Mouse (Mus musculus): ENCODE measurements at regions not wholly inside any gene's neighbourhood (a gene's known extent, or its start where the extent isn't known, plus 50 kb on each side); places are given as distances from the start of the nearest gene placed in this dataset.

DNA sequence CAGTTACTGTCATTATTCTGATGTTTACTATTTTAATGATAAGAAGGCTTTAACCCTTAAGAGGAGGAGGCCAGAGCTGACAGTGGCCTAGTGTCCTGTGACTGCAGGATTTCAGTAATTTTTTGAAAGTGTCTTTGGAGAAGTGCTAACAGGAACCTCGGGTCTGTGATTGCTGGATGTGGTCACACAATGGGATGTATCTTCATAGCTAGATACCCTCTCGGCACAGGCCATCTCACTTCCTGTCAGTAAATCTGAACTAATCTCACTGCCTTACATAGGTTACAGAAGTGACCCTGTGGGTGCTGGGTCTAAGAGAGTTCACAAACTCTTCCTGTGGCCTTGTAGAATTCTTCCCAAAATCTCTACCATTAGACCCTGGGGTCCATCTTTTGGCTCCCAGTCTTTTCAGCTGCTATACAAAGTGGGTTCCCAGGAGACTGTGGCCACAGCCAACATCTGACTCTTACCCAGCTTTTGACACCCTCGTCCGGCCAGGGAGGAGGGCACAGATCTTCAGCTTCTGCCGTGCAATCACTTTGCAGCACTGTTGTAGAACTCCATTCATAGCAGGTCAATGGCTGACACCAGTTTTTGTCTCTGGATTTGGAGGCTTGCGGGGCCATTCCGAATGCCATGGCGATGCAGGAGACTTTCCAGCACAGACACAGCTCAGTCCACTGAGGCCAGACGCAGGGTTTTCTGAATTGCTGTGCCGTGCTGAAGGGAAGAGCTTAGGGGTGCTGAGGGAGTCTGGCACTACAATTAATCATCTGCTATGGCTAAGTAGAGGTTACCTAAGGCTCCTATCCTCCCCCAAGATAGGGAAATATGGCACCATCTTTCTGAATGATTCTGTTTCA is 95.7 kb upstream of the Irs2 start:
- Histone ChIP-seq H3K4me3 (ENCODE audit: insufficient read depth, low read depth, low read length) (no peak overlapping the region), H3K4me1 (ENCODE audit: control insufficient read depth, insufficient read depth, insufficient read length, low read length) (no peaks in the 10 kb centered on the region), H3K27ac (replicated peaks; ENCODE audit: low read depth, low read length) (no peak overlapping the region)

- no peak overlapping the region for H3K27ac ChIP-seq (replicated peaks; ENCODE audit: low read depth, low read length)
- no peaks in the 10 kb centered on the region for H3K4me1 ChIP-seq (ENCODE audit: control insufficient read depth, insufficient read depth, insufficient read length, low read length)
- H3K4me3 ChIP-seq (ENCODE audit: insufficient read depth, low read depth, low read length) = no peak overlapping the region
These were observed 92.1 kb upstream of the Irs2 start for GRCm38 (mm10) chr8:11100310-11100709.

GRCm38 (mm10) chr8:11099591-11099855 is 91.3 kb upstream of the Irs2 start:
- H3K4me1 ChIP-seq (ENCODE audit: control insufficient read depth, insufficient read depth, insufficient read length, low read length) = no peaks in the 10 kb centered on the region
- peak overlapping the region; percentile 38 for H3K27ac ChIP-seq (replicated peaks; ENCODE audit: low read depth, low read length)
- no peak overlapping the region for H3K4me3 ChIP-seq (ENCODE audit: insufficient read depth, low read depth, low read length)

GRCm38 (mm10) chr8:11098790-11099590 is 90.7 kb upstream of the Irs2 start:
- no peaks in the 10 kb centered on the region for H3K4me1 ChIP-seq (ENCODE audit: control insufficient read depth, insufficient read depth, insufficient read length, low read length)
- H3K4me3 ChIP-seq (ENCODE audit: insufficient read depth, low read depth, low read length) = no peak overlapping the region
- H3K27ac ChIP-seq (replicated peaks; ENCODE audit: low read depth, low read length) = peak overlapping the region; percentile 44

DNA sequence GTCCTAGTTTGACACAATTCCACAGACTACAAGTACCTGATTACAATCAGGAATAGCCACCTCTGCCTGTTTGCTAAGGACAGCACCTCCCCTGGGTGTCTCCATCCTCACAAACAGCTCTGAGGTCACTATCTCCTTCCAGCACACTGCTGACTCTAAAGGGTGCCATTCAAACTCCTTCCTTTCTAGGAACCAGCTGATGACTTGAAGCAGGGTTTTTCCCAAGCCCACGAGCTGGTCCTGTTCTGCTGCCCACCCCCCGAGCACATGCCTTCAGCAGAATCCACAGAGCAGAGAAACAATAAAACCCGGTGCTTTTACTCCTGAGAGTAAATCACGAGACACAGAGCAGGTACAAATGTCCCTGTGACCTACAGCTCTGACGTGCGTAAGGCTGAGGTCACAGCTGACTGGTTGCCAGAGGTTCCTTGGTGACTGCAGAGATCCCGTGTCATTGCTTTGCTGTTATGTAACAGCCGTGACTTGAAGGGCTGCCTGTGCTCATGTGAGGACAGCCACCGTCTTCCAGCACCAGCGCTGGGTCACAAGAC is 90.0 kb upstream of the Irs2 start:
- Histone ChIP-seq H3K4me1 (ENCODE audit: control insufficient read depth, insufficient read depth, insufficient read length, low read length) (no peaks in the 10 kb centered on the region), H3K27ac (replicated peaks; ENCODE audit: low read depth, low read length) (peak overlapping the region; percentile 71), H3K4me3 (ENCODE audit: insufficient read depth, low read depth, low read length) (no peak overlapping the region)

DNA sequence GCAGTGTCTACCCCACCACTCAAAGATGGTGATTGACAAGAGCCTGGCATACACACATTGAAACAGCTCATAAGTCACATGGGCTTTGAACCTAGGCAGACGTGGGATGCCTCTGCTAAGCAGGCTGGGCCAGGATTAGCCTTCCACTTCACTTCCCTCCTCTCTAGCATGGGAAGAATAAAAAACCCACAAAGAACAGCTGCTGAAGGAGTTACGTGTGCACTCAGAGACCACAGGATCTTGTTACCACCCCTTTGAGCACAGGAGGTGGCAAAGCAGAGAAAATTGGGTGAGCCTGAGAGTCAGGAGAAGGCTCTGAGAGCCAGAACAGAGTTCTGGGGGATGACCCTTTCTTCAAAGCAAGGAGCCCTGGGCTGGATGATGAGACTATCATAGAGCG is 89.6 kb upstream of the Irs2 start:
- no peak overlapping the region for H3K4me3 ChIP-seq (ENCODE audit: insufficient read depth, low read depth, low read length)
- no peaks in the 10 kb centered on the region for H3K4me1 ChIP-seq (ENCODE audit: control insufficient read depth, insufficient read depth, insufficient read length, low read length)
- peak overlapping the region; percentile 71; the same call in 1 of the 2 replicates for H3K27ac ChIP-seq (replicated peaks; ENCODE audit: low read depth, low read length)

- no peak overlapping the region for H3K4me3 ChIP-seq (ENCODE audit: insufficient read depth, low read depth, low read length)
- no peak overlapping the region for H3K27ac ChIP-seq (replicated peaks; ENCODE audit: low read depth, low read length)
- no peaks in the 10 kb centered on the region; the same call in 1 of the 2 replicates for H3K4me1 ChIP-seq (ENCODE audit: control insufficient read depth, insufficient read depth, insufficient read length, low read length)
These were observed 86.3 kb upstream of the Irs2 start for GRCm38 (mm10) chr8:11094516-11094915.

DNA sequence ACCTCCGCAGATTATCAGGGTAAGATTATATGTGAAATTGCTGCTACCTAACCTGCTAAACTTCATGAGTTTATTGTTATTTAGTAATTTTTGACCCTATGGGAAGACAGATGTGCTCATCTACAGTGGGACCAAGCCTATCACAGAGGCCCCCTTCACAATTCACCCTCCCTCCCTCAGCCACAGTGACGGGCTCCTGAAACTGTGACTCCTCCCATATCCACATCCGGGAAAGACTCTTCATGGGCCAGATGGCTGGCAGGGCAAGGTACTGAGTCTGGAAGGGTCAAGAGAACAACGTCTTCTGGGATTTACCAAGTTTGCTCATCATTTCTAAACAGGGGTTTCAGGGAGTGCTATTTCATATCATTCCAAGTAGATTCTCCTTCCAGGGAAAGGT is 84.1 kb upstream of the Irs2 start:
- H3K27ac ChIP-seq (replicated peaks; ENCODE audit: low read depth, low read length) = no peak overlapping the region
- H3K4me3 ChIP-seq (ENCODE audit: insufficient read depth, low read depth, low read length) = no peak overlapping the region
- no peaks in the 10 kb centered on the region; the same call in 1 of the 2 replicates for H3K4me1 ChIP-seq (ENCODE audit: control insufficient read depth, insufficient read depth, insufficient read length, low read length)

- H3K4me1 ChIP-seq (ENCODE audit: control insufficient read depth, insufficient read depth, insufficient read length, low read length) = no peaks in the 10 kb centered on the region; the same call in 1 of the 2 replicates
- H3K4me3 ChIP-seq (ENCODE audit: insufficient read depth, low read depth, low read length) = no peak overlapping the region
- H3K27ac ChIP-seq (replicated peaks; ENCODE audit: low read depth, low read length) = no peak overlapping the region
These were observed 83.6 kb upstream of the Irs2 start for GRCm38 (mm10) chr8:11091675-11092345.

DNA sequence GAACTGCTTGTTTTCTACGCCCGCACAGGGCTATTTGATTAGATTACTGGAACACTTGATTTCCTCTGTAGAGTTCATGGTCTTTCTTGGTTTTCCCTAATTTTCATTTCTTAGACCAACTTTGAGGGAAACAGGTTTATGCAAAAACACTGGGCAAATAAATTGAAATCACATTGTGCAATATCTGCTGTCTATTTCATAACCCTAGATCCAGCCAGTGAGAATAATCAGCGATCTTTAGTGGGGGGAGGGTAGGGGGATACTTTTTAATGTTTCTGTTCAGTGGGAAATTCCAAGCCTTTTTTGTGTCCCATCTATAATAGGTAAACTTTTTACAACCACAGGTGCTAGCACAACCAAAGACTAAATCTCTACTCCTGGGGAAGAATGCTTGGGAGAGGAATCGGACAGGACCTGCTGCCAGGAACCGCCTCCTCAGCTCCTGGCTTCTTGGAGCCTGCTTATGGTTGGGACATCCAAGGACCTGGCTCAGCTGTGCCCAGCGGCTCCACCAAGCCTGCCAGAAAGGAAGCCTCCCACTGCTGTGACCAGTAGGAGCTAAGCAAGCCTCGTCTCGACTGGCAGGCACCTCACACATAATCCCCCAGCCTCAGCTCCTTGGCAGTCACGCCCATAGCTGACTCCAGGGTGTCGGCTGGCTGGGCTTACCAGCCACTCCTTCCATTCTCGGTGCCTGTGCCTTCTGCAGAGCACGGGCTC is 80.8 kb upstream of the Irs2 start:
- Histone ChIP-seq H3K4me3 (ENCODE audit: insufficient read depth, low read depth, low read length) (no peak overlapping the region), H3K27ac (replicated peaks; ENCODE audit: low read depth, low read length) (peak overlapping the region; percentile 66)

GRCm38 (mm10) chr8:11085244-11085643 is 77.0 kb upstream of the Irs2 start:
- Histone ChIP-seq H3K27ac (replicated peaks; ENCODE audit: low read depth, low read length) (no peak overlapping the region), H3K4me3 (ENCODE audit: insufficient read depth, low read depth, low read length) (no peak overlapping the region), H3K4me1 (ENCODE audit: control insufficient read depth, insufficient read depth, insufficient read length, low read length) (peaks cover 3% of the 10 kb centered on the region; the same call in 1 of the 2 replicates)

More for the DNA sequence above, 80.8 kb upstream of the Irs2 start:
- H3K4me1 ChIP-seq (ENCODE audit: control insufficient read depth, insufficient read depth, insufficient read length, low read length) = peaks cover 3% of the 10 kb centered on the region; the same call in 1 of the 2 replicates

DNA sequence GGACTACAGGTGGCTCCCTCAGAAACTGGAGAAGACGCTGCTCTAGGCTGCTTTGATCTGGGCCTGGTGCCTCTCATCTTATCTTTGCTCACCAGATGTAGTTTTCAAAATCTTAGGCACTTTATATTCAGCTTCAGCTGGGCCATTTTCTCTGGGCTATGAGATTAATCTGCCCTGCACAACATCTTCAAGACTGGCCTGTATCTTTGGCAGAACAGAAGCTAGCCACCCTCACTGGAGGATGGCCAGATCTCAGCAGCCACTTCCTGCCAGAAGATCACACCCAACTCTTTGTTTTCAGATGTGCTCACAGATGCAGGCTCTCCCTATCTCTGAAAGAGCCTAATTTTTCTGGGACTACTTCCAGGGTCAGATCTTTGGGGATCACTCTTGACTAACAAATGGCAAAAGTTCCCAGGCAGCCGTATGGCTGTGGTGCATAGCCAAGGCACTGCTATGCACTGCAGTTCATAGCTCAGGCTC is 75.8 kb upstream of the Irs2 start:
- Histone ChIP-seq H3K27ac (replicated peaks; ENCODE audit: low read depth, low read length) (no peak overlapping the region), H3K4me3 (ENCODE audit: insufficient read depth, low read depth, low read length) (no peak overlapping the region), H3K4me1 (ENCODE audit: control insufficient read depth, insufficient read depth, insufficient read length, low read length) (0 out of 2 replicates have a peak, but pooled peaks cover 3% of the 10 kb centered on the region)

GRCm38 (mm10) chr8:11080813-11081212 is 72.6 kb upstream of the Irs2 start:
- no peak overlapping the region for H3K4me3 ChIP-seq (ENCODE audit: insufficient read depth, low read depth, low read length)
- 0 out of 2 replicates have a peak, but pooled peaks cover 3% of the 10 kb centered on the region for H3K4me1 ChIP-seq (ENCODE audit: control insufficient read depth, insufficient read depth, insufficient read length, low read length)
- no peak overlapping the region for H3K27ac ChIP-seq (replicated peaks; ENCODE audit: low read depth, low read length)

DNA sequence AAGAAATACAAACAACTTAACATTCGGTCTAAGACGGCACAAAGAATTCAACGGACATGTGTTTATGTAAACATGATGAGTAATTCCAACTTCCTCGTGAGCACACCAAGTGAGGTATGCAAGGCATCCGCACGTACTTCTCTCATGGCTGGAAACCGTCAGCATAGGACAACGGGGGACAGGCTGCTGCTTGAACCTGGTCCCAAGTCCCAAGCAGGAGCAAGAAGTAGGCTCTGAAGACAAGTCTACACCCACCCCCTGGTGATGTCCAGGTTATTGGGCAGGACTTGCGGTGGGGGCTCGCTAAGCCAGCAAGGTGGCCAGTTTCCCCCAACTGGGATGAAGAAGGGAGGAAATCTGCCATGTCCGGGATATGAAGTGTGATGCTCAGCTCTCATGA is 71.5 kb upstream of the Irs2 start:
- H3K4me1 ChIP-seq (ENCODE audit: control insufficient read depth, insufficient read depth, insufficient read length, low read length) = 0 out of 2 replicates have a peak, but pooled peaks cover under 1% of the 10 kb centered on the region
- no peak overlapping the region for H3K4me3 ChIP-seq (ENCODE audit: insufficient read depth, low read depth, low read length)
- no peak overlapping the region for H3K27ac ChIP-seq (replicated peaks; ENCODE audit: low read depth, low read length)

Data from brown adipose tissue, adult 24 weeks (tissue).